Mouse (Mus musculus) forebrain, postnatal 0 days (tissue): ENCODE measurements around the gene Per2. TPM values are rescaled to one million over a fixed set of nuclear protein-coding genes. Genes with fewer than 3 reads are reported as not detected.

Source experiments
- ATAC-seq: fragments of 200-750 bp; cut with Nextera tagmentation; 2 replicates; pipeline ENCODE4 v1.8.0; 2017; ENCODE audit warnings: mild to moderate bottlenecking, moderate library complexity
- DNase-seq: peaks from one replicate; pipeline ENCODE4 v3.0.0-alpha.2; 2015
- H3K27ac ChIP-seq: fragments of 300-500 bp; sonication (generic); 2 replicates; pipeline ENCODE4 v1.5.1; 2014; ENCODE audit warnings: low read depth, mild to moderate bottlenecking, antibody characterized with exemption, low read length, moderate library complexity, mixed read lengths
- H3K27me3 ChIP-seq: fragments of 300-500 bp; sonication (generic); 2 replicates; pipeline ENCODE4 v1.6.1; 2014; ENCODE audit warnings: mild to moderate bottlenecking, low read length, mixed read lengths; ENCODE audit not compliant: insufficient read depth
- H3K36me3 ChIP-seq: fragments of 300-500 bp; sonication (generic); 2 replicates; pipeline ENCODE4 v1.6.1; 2014; ENCODE audit warnings: mild to moderate bottlenecking, moderate library complexity; ENCODE audit not compliant: insufficient read depth
- H3K4me1 ChIP-seq: fragments of 300-500 bp; sonication (generic); 2 replicates; pipeline ENCODE4 v1.6.1; 2014; ENCODE audit warnings: antibody characterized with exemption; ENCODE audit not compliant: insufficient read depth
- H3K4me2 ChIP-seq: fragments of 300-500 bp; sonication (generic); 2 replicates; pipeline ENCODE4 v1.6.1; 2014; ENCODE audit warnings: low read depth, mild to moderate bottlenecking, moderate library complexity
- H3K4me3 ChIP-seq: fragments of 300-500 bp; sonication (generic); 2 replicates; pipeline ENCODE4 v1.5.1; 2014; ENCODE audit warnings: low read depth, low read length, mixed read lengths
- H3K9ac ChIP-seq: fragments of 300-500 bp; sonication (generic); 2 replicates; pipeline ENCODE4 v1.6.1; 2014; ENCODE audit warnings: mild to moderate bottlenecking
- H3K9me3 ChIP-seq: fragments of 300-500 bp; sonication (generic); 2 replicates; pipeline ENCODE4 v1.6.1; 2016; ENCODE audit warnings: low read length
- CTCF ChIP-seq: sonication (generic); IDR thresholded peaks from 2 replicates; pipeline ENCODE4 v1.5.1; 2016; ENCODE audit warnings: antibody characterized with exemption, control low read depth, low read depth
- WGBS: fragments of 180-500 bp; shearing (Covaris S2); extraction: QIAGEN DNeasy Blood & Tissue Kit; methylation state at CpG from one replicate; pipeline ENCODE4 v1.1.7; 2014; 5-methylcytosine and 5-hydroxymethylcytosine counted together
- polyA plus RNA-seq: library from polyadenylated mRNA; unstranded; fragments of >200 nt; fragmentation: Nextera tagmentation; extraction: Ambion mirVana; gene quantifications from 2 replicates; pipeline ENCODE4 v1.2.1, GENCODE M21; 2015
- total RNA-seq: library from RNA; depleted of rRNA; stranded (reverse); fragments of >200 nt; gene quantifications from 2 replicates; pipeline ENCODE4 v1.2.3, GENCODE M21; 2014

Per2 gene
- total and polyA plus RNA-seq, 2 experiments from 2014 or later: 4.3 to 9.0 TPM

GRCm38 (mm10) chr1:91442350-91442990 is 16.7 kb downstream of the Per2 start:
- no peaks in the 10 kb centered on the region for H3K27me3 ChIP-seq
- no peaks in the 10 kb centered on the region for H3K9me3 ChIP-seq
- no peak for TF ChIP-seq CTCF
- H3K4me1 ChIP-seq: no peaks in the 10 kb centered on the region
- DNase-seq (no peak), ATAC-seq (no peak)
- no peak overlapping the region for H3K9ac ChIP-seq
- H3K36me3 ChIP-seq: peaks cover 68% of the 10 kb centered on the region
- H3K27ac ChIP-seq: no peak overlapping the region
- no peak overlapping the region for H3K4me3 ChIP-seq
- H3K4me2 ChIP-seq: no peak overlapping the region
- WGBS: 73% methylated on average over 6 of the region's 7 CpGs

- ATAC-seq: no peak
- no peak for TF ChIP-seq CTCF
- H3K9ac ChIP-seq: no peak overlapping the region
Observed at GRCm38 (mm10) chr1:91441855-91442254, 17.3 kb downstream of the Per2 start.

GRCm38 (mm10) chr1:91439776-91440175 is 19.3 kb downstream of the Per2 start:
- Histone ChIP-seq H3K4me1 (no peaks in the 10 kb centered on the region), H3K4me3 (no peak overlapping the region), H3K9me3 (no peaks in the 10 kb centered on the region), H3K4me2 (no peak overlapping the region), H3K27ac (no peak overlapping the region), H3K9ac (no peak overlapping the region), H3K27me3 (no peaks in the 10 kb centered on the region), H3K36me3 (peaks cover 57% of the 10 kb centered on the region)
- DNase-seq (no peak), ATAC-seq (no peak)
- WGBS: 91% methylated on average over 8 of the region's 8 CpGs
- no peak for TF ChIP-seq CTCF

More at GRCm38 (mm10) chr1:91441855-91442254, 17.3 kb downstream of the Per2 start:
- H3K4me3 ChIP-seq: no peak overlapping the region
- H3K4me1 ChIP-seq: no peaks in the 10 kb centered on the region
- peaks cover 65% of the 10 kb centered on the region for H3K36me3 ChIP-seq
- H3K4me2 ChIP-seq: no peak overlapping the region
- 93% methylated on average over 3 of the region's 3 CpGs for WGBS
- H3K27ac ChIP-seq: no peak overlapping the region
- H3K27me3 ChIP-seq: no peaks in the 10 kb centered on the region
- H3K9me3 ChIP-seq: no peaks in the 10 kb centered on the region
- no peak for DNase-seq

- Histone ChIP-seq H3K36me3 (peaks cover 44% of the 10 kb centered on the region), H3K9ac (no peak overlapping the region), H3K4me1 (no peaks in the 10 kb centered on the region), H3K4me2 (no peak overlapping the region), H3K4me3 (no peak overlapping the region), H3K27ac (no peak overlapping the region), H3K27me3 (no peaks in the 10 kb centered on the region), H3K9me3 (no peaks in the 10 kb centered on the region)
- TF ChIP-seq CTCF: no peak
- no peak for DNase-seq
- WGBS: 93% methylated on average over 7 of the region's 7 CpGs
- ATAC-seq: no peak
Observed at GRCm38 (mm10) chr1:91437573-91437972, 21.6 kb downstream of the Per2 start.

GRCm38 (mm10) chr1:91437083-91437400 is 22.1 kb downstream of the Per2 start:
- Histone ChIP-seq H3K4me2 (no peak overlapping the region), H3K27ac (peak overlapping the region; percentile 55; the same call in 1 of the 2 replicates), H3K4me3 (no peak overlapping the region), H3K36me3 (peaks cover 49% of the 10 kb centered on the region), H3K27me3 (no peaks in the 10 kb centered on the region), H3K9ac (no peak overlapping the region), H3K4me1 (no peaks in the 10 kb centered on the region), H3K9me3 (no peaks in the 10 kb centered on the region)
- ATAC-seq (no peak), DNase-seq (no peak)
- 96% methylated on average over 3 of the region's 3 CpGs for whole genome bisulfite sequencing
- no peak for TF ChIP-seq CTCF

- Histone ChIP-seq H3K9ac (no peak overlapping the region), H3K36me3 (peaks cover 54% of the 10 kb centered on the region), H3K9me3 (no peaks in the 10 kb centered on the region), H3K4me2 (no peak overlapping the region), H3K27ac (peak overlapping the region; percentile 57), H3K4me3 (no peak overlapping the region), H3K27me3 (no peaks in the 10 kb centered on the region), H3K4me1 (no peaks in the 10 kb centered on the region)
- TF ChIP-seq CTCF: no peak
- DNase-seq (peak; percentile 63), ATAC-seq (peak; percentile 58)
- 51% methylated on average over 6 of the region's 6 CpGs for WGBS
Observed at GRCm38 (mm10) chr1:91436380-91437082, 22.6 kb downstream of the Per2 start.

GRCm38 (mm10) chr1:91435606-91436130 is 23.5 kb downstream of the Per2 start:
- H3K27me3 ChIP-seq: no peaks in the 10 kb centered on the region
- H3K4me1 ChIP-seq: no peaks in the 10 kb centered on the region
- no peaks in the 10 kb centered on the region for H3K9me3 ChIP-seq
- DNase-seq (no peak), ATAC-seq (no peak)
- 80% methylated on average over 13 of the region's 13 CpGs for WGBS
- H3K4me3 ChIP-seq: no peak overlapping the region
- no peak for TF ChIP-seq CTCF
- H3K27ac ChIP-seq: peak overlapping the region; percentile 57
- no peak overlapping the region for H3K4me2 ChIP-seq
- H3K9ac ChIP-seq: no peak overlapping the region
- peaks cover 58% of the 10 kb centered on the region for H3K36me3 ChIP-seq
